Mouse (Mus musculus) thymus, postnatal 0 days (tissue): Measurements from ENCODE around the gene Gm1604a. TPM values are rescaled to one million over a fixed set of nuclear protein-coding genes. Genes with fewer than 3 reads are reported as not detected.
"Not testable (repeated sequence)": the region's sequence is repeated elsewhere in the genome, so short reads cannot be mapped to it uniquely, and the experiment has no call there.

Experiments
- DNase-seq: peaks from one replicate; pipeline ENCODE4 v3.0.0-alpha.2; 2015; ENCODE audit warnings: low spot score
- polyA plus RNA-seq: library from polyadenylated mRNA; unstranded; fragments of >200 nt; fragmentation: Nextera tagmentation; extraction: Ambion mirVana; gene quantifications from 2 replicates; pipeline ENCODE4 v1.2.1, GENCODE M21; 2015

Gene Gm1604a
- 1.9 and 2.4 TPM in 2 replicates for polyA plus RNA-seq

DNA sequence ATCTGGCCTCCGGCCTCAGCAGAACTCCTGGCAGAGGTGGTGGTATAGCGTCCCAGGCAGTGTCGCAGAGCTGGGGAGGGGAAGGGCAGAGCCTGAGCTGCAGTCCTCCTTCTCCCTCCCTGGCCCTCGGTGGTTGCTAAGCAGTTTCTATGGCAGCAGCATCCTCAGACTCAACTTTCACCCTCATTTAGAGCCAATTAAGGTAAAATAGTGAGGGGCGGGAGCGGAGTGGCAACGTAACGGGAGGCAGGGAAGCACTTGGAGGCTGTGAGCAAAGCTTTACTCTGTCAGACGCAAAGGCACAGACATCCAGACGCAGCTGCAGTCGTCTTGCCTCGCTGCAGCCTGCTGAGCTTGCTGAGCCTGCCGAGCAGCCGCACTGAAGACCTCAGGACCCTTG lies at the start of gene Gm1604a:
TSS of gene Gm1604a (plus strand) at position 312 of the 400 bp plus-strand sequence.
- DNase-seq = not testable (repeated sequence)

- DNase-seq = peak; percentile 34
Measured at GRCm38 (mm10) chr17:6978287-6979248, 46.8 kb upstream of the Gm1604a start, which contains the start of gene Gm49721. Gene Gm49721 (plus strand): TSS chr17:6978904.

DNA sequence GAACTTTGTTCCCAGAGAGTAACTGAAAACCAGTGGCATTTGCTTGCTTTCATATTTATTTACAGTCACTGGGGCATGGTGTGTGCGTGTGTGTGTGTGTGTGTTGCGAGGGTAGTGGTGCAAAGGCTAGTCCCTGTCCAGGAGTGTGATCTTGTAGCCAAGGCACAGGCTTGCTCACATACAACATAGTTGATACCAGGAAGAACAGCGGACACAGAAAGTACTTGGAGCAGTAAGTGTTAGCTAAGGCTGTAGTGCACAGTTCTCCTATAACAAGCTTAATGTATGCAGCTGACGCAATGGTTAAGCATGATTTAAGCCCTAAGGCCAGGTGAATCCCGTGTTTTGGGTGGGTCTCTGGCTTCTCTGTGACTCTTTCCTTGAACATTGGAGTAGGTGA lies 46.0 kb upstream of the Gm1604a start:
- DNase-seq = peak; percentile 3

- DNase-seq = not testable (repeated sequence)
Measured at GRCm38 (mm10) chr17:6980144-6980543, 45.2 kb upstream of the Gm1604a start.

GRCm38 (mm10) chr17:6986118-6986517 lies 39.2 kb upstream of the Gm1604a start:
- not testable (repeated sequence) for DNase-seq

DNA sequence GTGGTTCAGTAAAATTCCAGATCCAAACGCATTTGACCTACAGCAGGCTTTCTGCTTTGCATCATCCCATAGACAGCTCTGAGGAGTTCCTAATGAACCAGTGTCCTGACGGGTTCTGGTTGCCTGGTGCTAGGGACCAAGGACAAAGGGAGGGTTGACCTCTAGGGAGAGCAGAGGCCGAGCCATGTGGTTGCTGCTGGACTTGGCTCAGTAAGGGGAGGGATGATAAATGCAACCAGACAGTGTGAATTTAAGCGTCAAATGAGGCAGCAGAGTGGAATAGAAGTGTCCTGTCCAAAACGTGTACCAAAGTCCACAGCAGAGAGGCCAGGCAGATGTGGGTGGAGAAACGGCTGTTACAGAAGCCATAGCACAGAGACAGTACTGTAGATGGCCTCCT lies 29.9 kb upstream of the Gm1604a start:
- not testable (repeated sequence) for DNase-seq

GRCm38 (mm10) chr17:6996826-6997225 lies 28.5 kb upstream of the Gm1604a start:
- not testable (repeated sequence) for DNase-seq

GRCm38 (mm10) chr17:6997778-6998490 lies 27.4 kb upstream of the Gm1604a start:
- DNase-seq = not testable (repeated sequence)

GRCm38 (mm10) chr17:7001790-7002585 lies 23.4 kb upstream of the Gm1604a start:
- DNase-seq = not testable (repeated sequence)

GRCm38 (mm10) chr17:7003392-7003791 lies 22.0 kb upstream of the Gm1604a start:
- DNase-seq = not testable (repeated sequence)

GRCm38 (mm10) chr17:7005646-7006045 lies 19.7 kb upstream of the Gm1604a start:
- not testable (repeated sequence) for DNase-seq

- DNase-seq = not testable (repeated sequence)
Measured at GRCm38 (mm10) chr17:7008885-7009284, 16.5 kb upstream of the Gm1604a start.

DNA sequence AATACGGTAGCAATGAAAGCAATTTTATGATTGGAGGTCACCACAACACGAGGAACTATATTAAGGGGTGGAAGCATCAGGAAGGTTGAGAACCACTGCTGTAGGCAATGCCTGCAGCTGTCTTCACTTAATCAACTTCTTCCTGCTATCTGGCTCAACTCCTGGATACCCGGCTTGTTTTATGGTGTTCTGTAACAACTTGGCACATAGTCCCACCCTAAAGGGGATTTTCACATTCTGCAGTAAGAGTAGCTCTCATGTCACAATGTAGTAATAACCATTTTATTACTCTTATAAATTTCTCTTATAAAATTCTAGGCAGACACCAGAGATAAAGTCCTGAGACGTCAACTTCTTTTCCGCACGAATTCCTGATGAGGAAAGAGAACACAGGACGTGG lies 15.9 kb upstream of the Gm1604a start:
- not testable (repeated sequence) for DNase-seq

DNA sequence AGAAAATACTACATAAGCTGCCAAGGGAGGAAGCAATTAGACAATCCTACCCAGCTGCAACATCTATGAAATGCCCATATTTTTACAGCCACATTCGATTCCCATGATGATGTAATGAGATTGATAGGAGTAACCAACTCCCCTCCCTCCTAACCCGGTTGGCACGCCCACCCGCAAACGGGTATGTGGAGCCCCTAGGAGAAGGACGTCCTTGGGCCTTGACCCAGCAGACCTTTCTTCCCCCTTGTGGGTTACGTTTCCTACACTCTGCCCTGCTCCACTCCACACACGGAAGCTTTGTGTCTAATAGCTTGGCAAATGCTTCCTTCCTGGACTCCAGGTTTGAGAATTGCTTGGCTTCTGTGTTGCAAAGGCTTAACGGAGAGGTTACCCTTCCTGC lies 15.5 kb upstream of the Gm1604a start:
- not testable (repeated sequence) for DNase-seq

GRCm38 (mm10) chr17:7014190-7014589 lies 11.2 kb upstream of the Gm1604a start:
- DNase-seq = peak; percentile 1

GRCm38 (mm10) chr17:7025764-7026346 lies 487 bp downstream of the Gm1604a start:
- not testable (repeated sequence) for DNase-seq

DNA sequence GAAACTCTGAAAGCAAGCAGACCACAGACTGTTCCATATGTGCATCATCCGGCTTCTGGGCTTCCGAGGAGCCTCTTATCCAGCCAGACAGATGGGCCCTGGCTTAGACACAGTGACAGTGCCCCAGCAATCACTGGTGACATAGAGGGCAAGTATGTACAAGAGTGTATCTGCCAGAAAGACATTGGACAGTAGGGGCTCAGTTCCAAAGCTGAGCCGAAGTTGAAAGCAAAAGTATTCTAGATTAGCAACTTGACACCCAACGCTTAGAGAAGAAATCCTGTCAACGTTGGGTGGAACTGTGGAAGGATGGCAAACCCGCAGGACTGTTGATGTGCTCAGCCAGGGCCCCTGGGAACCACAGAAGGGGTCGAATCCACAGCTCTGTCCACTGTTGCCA lies 4.8 kb downstream of the Gm1604a start:
- not testable (repeated sequence) for DNase-seq

- DNase-seq = not testable (repeated sequence)
Measured at GRCm38 (mm10) chr17:7030622-7031174, 5.3 kb downstream of the Gm1604a start.

DNA sequence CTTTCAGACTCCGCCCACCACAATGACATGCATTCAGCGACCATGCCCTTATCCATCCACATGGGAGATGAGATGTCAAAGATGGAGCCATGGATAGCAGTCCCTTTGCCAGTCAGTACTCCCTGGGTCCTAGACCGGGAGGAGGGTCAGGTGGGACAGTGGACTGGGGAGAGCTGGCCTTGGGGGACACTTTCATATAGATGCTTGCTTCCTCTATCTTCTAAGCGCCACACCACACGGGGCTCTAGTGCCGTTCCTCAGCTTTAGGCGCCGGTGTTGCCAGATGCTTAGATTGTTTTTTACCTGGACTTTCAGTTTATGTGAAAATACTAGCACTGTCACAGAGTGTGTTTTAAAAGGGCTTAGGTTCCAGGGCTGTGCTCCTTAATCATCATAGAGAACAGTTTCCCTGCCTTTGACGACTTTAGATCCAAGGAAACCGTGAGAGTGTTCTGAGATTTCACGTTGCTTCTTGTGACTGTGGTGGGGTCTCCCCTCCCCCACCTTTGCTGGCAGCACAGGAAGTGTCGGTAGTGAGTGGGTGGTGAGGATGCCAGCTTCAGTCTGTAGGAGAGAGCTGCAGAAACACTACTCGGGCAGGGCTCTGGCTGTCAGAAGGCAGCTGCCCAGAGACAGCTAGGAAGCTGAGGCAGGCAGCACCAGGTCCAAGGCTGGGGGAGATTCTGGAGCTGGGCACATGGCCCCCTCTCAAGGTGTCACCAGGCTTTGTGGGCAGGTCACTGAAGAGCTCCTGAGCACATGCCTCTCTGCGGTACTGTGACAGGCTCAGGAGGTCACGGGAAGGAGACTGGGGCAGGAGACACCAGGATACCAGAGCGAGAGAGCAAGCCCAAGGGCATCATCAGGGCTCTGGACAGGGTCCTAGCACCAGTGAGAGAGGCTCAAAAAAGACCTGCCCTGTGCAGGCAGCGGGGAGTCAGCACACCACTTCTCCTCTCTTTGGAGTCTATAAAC lies 8.1 kb downstream of the Gm1604a start:
- not testable (repeated sequence) for DNase-seq
